Mouse (Mus musculus): Measurements from ENCODE around the gene Tmem121b. TPM values are rescaled to one million over a fixed set of nuclear protein-coding genes. Genes with fewer than 3 reads are reported as not detected.

Tmem121b gene
- total RNA-seq (2014; rRNA removed) (26.1 and 27.6 TPM in 2 replicates), polyA plus RNA-seq (2015; fragmentation: Nextera tagmentation; extraction: Ambion mirVana) (2.7 and 3.0 TPM in 2 replicates)

DNA sequence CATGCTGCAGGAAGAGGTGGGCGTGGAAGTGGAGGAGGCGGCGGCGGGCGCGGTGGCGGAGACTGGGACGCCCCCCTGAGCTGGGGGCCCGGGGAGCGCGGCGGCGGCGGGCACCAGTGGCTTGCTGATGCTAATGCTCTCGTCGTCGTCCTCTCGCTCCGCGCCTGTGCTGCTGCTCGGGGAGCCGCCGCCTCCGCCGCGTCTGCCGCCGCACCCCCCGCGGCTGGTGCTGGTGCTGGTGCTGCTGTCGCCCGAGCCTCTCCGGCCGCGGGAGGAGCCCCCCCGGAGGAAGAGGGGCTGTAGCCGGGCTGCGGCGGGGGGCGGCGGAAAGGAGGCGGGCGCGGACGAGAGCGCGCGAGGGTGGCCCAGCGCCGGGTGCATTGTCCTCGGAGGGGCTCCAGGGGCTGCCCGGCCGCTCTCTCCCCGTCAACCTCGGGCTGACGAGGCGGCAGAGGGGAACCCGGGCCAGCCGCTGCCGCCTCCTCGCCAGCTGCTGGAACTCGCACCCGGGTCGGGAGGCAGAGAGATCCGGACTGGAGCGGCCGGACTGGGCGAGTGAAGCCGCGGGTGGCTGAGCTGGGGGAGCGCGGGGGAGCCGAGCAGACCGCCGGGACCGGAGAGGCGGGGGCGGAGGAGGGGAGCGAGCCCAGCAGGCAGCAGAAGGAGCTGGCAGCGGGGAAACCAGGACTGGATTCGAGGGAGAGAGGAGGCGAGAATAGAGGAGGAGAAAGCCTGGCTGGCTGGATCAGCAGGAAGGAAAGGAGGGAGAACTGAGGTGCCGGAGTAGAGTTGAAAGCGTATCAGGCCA lies at the start of gene Tmem121b:
Gene Tmem121b, minus strand, starts transcription at position 434 of the 808 bp plus-strand sequence.
- H3K4me2 ChIP-seq (ENCODE audit: low read depth): peak within 1 kb of the TSS; percentile 72
- peak; percentile 93 for DNase-seq
- no peaks in the 10 kb centered on the region for H3K36me3 ChIP-seq (ENCODE audit: insufficient read depth)
- no peaks in the 10 kb centered on the region for H3K9me3 ChIP-seq (ENCODE audit: low read length)
- TF ChIP-seq CTCF (IDR thresholded peaks at IDR 0.05; ENCODE audit: low read depth): no peak
- peak within 1 kb of the TSS; percentile 94 for H3K27ac ChIP-seq (ENCODE audit: low read depth, low read length)
- WGBS: under 1% methylated on average over 68 of the region's 84 CpGs
- H3K4me3 ChIP-seq (ENCODE audit: low read depth, low read length): peak within 1 kb of the TSS; percentile 79
- ATAC-seq: peak; percentile 90
- H3K4me1 ChIP-seq (ENCODE audit: insufficient read depth): peaks cover 22% of the 10 kb centered on the region
- peak within 1 kb of the TSS; percentile 92 for H3K9ac ChIP-seq
- no peaks in the 10 kb centered on the region for H3K27me3 ChIP-seq (ENCODE audit: insufficient read depth, low read length)

DNA sequence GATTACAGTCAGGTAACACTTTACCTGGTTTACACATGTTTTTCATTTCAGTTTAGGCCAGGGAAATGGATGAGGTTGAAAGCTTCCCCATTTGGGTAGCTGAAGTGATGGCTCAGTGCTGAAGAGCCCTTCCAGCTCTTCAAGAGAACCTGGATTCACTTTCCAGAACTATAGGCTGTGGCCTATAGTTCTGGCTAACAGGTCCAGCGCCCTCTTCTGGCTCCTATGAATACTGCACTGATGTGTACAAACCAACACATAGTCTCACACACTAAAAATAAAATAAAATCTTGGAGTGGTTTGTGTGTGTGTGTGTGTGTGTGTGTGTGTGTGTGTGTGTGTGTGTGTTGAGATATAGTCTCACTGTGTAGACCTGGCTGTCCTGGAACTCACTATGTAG lies 48.5 kb upstream of the Tmem121b start:
- Histone ChIP-seq H3K36me3 (ENCODE audit: insufficient read depth) (no peaks in the 10 kb centered on the region), H3K27me3 (ENCODE audit: insufficient read depth, low read length) (no peaks in the 10 kb centered on the region), H3K9me3 (ENCODE audit: low read length) (no peaks in the 10 kb centered on the region), H3K27ac (ENCODE audit: low read depth, low read length) (no peak overlapping the region), H3K4me2 (ENCODE audit: low read depth) (no peak overlapping the region), H3K9ac (no peak overlapping the region), H3K4me3 (ENCODE audit: low read depth, low read length) (no peak overlapping the region), H3K4me1 (ENCODE audit: insufficient read depth) (0 out of 2 replicates have a peak, but pooled peaks cover 5% of the 10 kb centered on the region)
- no peak for TF ChIP-seq CTCF (IDR thresholded peaks at IDR 0.05; ENCODE audit: low read depth)
- WGBS: 13% methylated on average over 1 of the region's 1 CpGs
- DNase-seq: no peak
- no peak for ATAC-seq

DNA sequence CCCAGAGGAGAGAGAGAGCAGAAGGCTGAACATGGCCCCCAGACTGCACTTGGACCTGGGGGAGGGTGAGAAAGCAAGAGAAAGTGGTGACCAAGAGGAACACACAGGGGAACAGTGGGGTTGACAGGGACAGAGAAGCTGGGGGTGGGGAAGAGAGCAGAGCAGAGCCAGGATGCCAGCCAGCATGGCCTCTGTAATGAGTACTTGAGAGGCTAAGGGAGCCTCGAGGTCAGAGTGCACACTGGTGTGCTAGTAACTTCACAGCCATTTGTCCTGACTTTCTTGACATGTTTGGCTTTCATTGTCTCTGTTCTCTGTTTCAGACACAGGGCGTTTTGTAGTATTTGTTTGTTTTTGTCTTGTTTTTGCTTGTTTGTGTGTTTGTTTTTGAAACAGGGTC lies 47.8 kb upstream of the Tmem121b start:
- H3K4me2 ChIP-seq (ENCODE audit: low read depth): no peak overlapping the region
- no peak overlapping the region for H3K4me3 ChIP-seq (ENCODE audit: low read depth, low read length)
- no peak for TF ChIP-seq CTCF (IDR thresholded peaks at IDR 0.05; ENCODE audit: low read depth)
- no peak for DNase-seq
- no peaks in the 10 kb centered on the region for H3K27me3 ChIP-seq (ENCODE audit: insufficient read depth, low read length)
- no peak overlapping the region for H3K9ac ChIP-seq
- 63% methylated on average over 2 of the region's 2 CpGs for WGBS
- no peaks in the 10 kb centered on the region for H3K9me3 ChIP-seq (ENCODE audit: low read length)
- H3K27ac ChIP-seq (ENCODE audit: low read depth, low read length): no peak overlapping the region
- 0 out of 2 replicates have a peak, but pooled peaks cover 5% of the 10 kb centered on the region for H3K4me1 ChIP-seq (ENCODE audit: insufficient read depth)
- H3K36me3 ChIP-seq (ENCODE audit: insufficient read depth): no peaks in the 10 kb centered on the region
- ATAC-seq: no peak

DNA sequence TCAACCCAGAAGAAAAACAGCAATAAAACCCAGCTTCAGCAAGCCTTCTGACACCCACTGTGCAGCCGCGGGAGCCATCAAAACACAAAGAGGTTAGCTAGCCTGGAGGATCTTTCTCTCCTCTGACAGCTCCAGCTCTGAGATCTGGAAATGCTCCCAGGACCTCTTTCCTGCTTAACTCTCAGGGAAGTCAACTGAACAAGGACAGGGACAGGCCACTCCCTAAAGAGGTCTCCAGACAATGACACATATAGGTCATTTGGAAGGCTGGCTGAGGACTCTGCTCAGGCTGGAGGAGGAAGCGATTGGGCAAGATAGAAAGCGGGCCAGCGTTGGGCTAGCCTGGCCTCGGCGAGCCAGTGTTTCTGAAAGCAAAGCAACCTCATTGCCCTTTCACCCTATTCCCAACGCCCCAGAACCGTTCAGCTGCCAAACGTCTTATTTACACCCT lies 46.2 kb upstream of the Tmem121b start:
- Histone ChIP-seq H3K27me3 (ENCODE audit: insufficient read depth, low read length) (no peaks in the 10 kb centered on the region), H3K4me1 (ENCODE audit: insufficient read depth) (0 out of 2 replicates have a peak, but pooled peaks cover 5% of the 10 kb centered on the region), H3K4me3 (ENCODE audit: low read depth, low read length) (no peak overlapping the region), H3K4me2 (ENCODE audit: low read depth) (no peak overlapping the region), H3K27ac (ENCODE audit: low read depth, low read length) (no peak overlapping the region), H3K9ac (no peak overlapping the region), H3K9me3 (ENCODE audit: low read length) (no peaks in the 10 kb centered on the region), H3K36me3 (ENCODE audit: insufficient read depth) (no peaks in the 10 kb centered on the region)
- WGBS: 64% methylated on average over 10 of the region's 10 CpGs
- no peak for DNase-seq
- no peak for TF ChIP-seq CTCF (IDR thresholded peaks at IDR 0.05; ENCODE audit: low read depth)
- ATAC-seq: peak; percentile 14; the same call in 1 of the 2 replicates

DNA sequence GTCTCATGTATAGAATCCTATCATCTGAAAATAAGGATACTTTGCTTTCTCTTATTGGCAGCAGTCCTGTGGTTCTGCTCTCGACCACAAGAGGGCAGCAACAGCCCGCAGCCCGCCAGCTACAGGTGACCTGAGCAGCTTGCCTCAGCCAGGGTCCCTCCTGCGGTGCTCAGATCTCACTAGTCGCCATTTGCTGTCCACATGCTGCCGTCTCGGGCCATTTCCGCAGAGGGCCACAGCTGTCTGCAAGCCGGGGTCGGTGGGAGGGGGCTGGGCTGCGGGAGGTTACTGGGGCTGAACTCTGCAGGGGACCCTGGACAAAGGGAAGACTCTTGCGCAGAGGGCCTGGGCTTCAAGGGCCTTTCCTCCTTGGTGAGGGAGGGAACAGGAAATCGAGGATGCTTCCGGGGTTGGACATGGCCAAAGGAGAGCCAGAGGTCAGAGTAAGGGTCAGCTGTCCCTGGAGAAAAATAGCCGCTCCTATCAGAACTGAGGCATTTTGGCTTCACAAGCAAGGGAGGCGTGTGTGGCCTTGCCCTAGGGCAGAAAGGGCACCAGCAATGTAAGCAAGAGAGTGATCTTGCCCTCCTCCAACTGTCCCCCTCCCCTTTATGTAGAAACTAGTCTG lies 45.6 kb upstream of the Tmem121b start:
- Histone ChIP-seq H3K4me3 (ENCODE audit: low read depth, low read length) (peak overlapping the region; percentile 33), H3K27ac (ENCODE audit: low read depth, low read length) (no peak overlapping the region), H3K4me2 (ENCODE audit: low read depth) (peak overlapping the region; percentile 69), H3K4me1 (ENCODE audit: insufficient read depth) (0 out of 2 replicates have a peak, but pooled peaks cover 5% of the 10 kb centered on the region), H3K9me3 (ENCODE audit: low read length) (no peaks in the 10 kb centered on the region), H3K9ac (peak overlapping the region; percentile 47; the same call in 1 of the 2 replicates), H3K27me3 (ENCODE audit: insufficient read depth, low read length) (no peaks in the 10 kb centered on the region), H3K36me3 (ENCODE audit: insufficient read depth) (no peaks in the 10 kb centered on the region)
- ATAC-seq: peak; percentile 93
- 3% methylated on average over 16 of the region's 16 CpGs for WGBS
- peak; percentile 99 for TF ChIP-seq CTCF (IDR thresholded peaks at IDR 0.05; ENCODE audit: low read depth)
- peak; percentile 90 for DNase-seq

DNA sequence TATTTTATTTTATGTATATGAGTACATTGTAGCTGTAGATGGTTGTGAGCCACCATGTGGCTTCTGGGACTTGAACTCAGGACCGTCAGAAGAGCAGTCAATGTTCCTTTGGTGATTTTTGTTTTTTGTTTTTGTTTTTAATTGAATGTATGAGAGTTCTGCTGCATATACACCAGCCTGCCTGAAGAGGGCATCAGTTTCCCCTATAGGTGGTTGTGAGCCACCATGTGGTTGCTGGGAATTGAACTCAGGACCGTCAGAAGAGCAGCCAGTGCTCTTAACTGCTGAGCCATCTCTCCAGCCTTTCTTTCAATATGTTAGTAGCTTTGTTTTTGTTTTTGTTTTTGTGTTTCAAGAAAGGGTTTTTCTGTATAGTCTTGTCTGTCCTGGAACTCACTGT lies 42.7 kb upstream of the Tmem121b start:
- WGBS: 66% methylated on average over 2 of the region's 2 CpGs

DNA sequence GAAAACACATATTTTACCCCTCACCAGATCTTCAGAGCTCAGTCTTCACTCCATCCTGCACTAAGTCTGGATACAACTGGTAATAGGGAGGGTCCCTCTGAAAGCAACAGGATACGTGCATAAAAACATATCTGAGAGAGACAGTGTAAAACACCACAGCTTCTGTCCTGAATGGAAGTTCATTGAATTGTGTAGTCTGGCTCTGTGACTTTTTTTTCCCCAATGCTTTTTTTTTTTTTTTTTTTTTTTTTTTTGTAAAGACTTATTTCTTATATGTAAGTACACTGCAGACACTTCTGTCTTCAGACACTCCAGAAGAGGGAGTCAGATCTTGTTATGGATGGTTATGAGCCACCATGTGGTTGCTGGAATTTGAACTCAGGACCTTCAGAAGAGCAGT lies 39.0 kb upstream of the Tmem121b start:
- no peak overlapping the region for H3K9ac ChIP-seq
- H3K9me3 ChIP-seq (ENCODE audit: low read length): no peaks in the 10 kb centered on the region
- 82% methylated on average over 1 of the region's 1 CpGs for WGBS
- no peak overlapping the region for H3K27ac ChIP-seq (ENCODE audit: low read depth, low read length)
- peaks cover 16% of the 10 kb centered on the region for H3K4me1 ChIP-seq (ENCODE audit: insufficient read depth)
- H3K27me3 ChIP-seq (ENCODE audit: insufficient read depth, low read length): no peaks in the 10 kb centered on the region
- TF ChIP-seq CTCF (IDR thresholded peaks at IDR 0.05; ENCODE audit: low read depth): no peak
- no peak overlapping the region for H3K4me2 ChIP-seq (ENCODE audit: low read depth)
- DNase-seq (no peak), ATAC-seq (no peak)
- no peaks in the 10 kb centered on the region for H3K36me3 ChIP-seq (ENCODE audit: insufficient read depth)
- H3K4me3 ChIP-seq (ENCODE audit: low read depth, low read length): no peak overlapping the region

More for the DNA sequence above, 42.7 kb upstream of the Tmem121b start:
- Histone ChIP-seq H3K4me1 (ENCODE audit: insufficient read depth) (0 out of 2 replicates have a peak, but pooled peaks cover 10% of the 10 kb centered on the region), H3K27ac (ENCODE audit: low read depth, low read length) (no peak overlapping the region), H3K4me3 (ENCODE audit: low read depth, low read length) (no peak overlapping the region), H3K4me2 (ENCODE audit: low read depth) (no peak overlapping the region), H3K27me3 (ENCODE audit: insufficient read depth, low read length) (no peaks in the 10 kb centered on the region), H3K36me3 (ENCODE audit: insufficient read depth) (no peaks in the 10 kb centered on the region), H3K9me3 (ENCODE audit: low read length) (no peaks in the 10 kb centered on the region), H3K9ac (no peak overlapping the region)
- no peak for ATAC-seq
- DNase-seq: no peak
- TF ChIP-seq CTCF (IDR thresholded peaks at IDR 0.05; ENCODE audit: low read depth): no peak
